Mouse (Mus musculus): Measurements from ENCODE around the gene Gm47289. TPM values are rescaled to one million over a fixed set of nuclear protein-coding genes. Genes with fewer than 3 reads are reported as not detected.

The Gm47289 gene
- polyA plus RNA-seq, 1 experiment from 2014 or later: not detected

- ATAC-seq (replicated peaks; ENCODE audit: low FRiP score): no peak
- no peaks in the 10 kb centered on the region for H3K4me1 ChIP-seq (replicated peaks; ENCODE audit: control insufficient read depth, insufficient read depth, low read length)
- H3K36me3 ChIP-seq (ENCODE audit: control insufficient read depth, insufficient read depth, low read length): no peaks in the 10 kb centered on the region
- H3K9me3 ChIP-seq (ENCODE audit: control insufficient read depth, low read length): no peaks in the 10 kb centered on the region
- H3K27me3 ChIP-seq (replicated peaks; ENCODE audit: control insufficient read depth, insufficient read depth, low read length): no peaks in the 10 kb centered on the region
- no peak overlapping the region for H3K9ac ChIP-seq (ENCODE audit: low read depth, low read length)
- no peak for DNase-seq (ENCODE audit: low spot score)
- no peak overlapping the region for H3K4me3 ChIP-seq (ENCODE audit: low read depth, low read length)
- no peak overlapping the region for H3K27ac ChIP-seq (ENCODE audit: low read depth, low read length)
- 39% methylated on average over 3 of the region's 3 CpGs for WGBS
- no peak overlapping the region for H3K4me2 ChIP-seq
Observed at GRCm38 (mm10) chr9:119181241-119181728, 22.3 kb downstream of the Gm47289 start.

- Histone ChIP-seq H3K9ac (ENCODE audit: low read depth, low read length) (no peak overlapping the region), H3K27me3 (replicated peaks; ENCODE audit: control insufficient read depth, insufficient read depth, low read length) (no peaks in the 10 kb centered on the region), H3K9me3 (ENCODE audit: control insufficient read depth, low read length) (no peaks in the 10 kb centered on the region), H3K27ac (ENCODE audit: low read depth, low read length) (no peak overlapping the region), H3K4me2 (no peak overlapping the region), H3K4me3 (ENCODE audit: low read depth, low read length) (no peak overlapping the region), H3K36me3 (ENCODE audit: control insufficient read depth, insufficient read depth, low read length) (no peaks in the 10 kb centered on the region), H3K4me1 (replicated peaks; ENCODE audit: control insufficient read depth, insufficient read depth, low read length) (no peaks in the 10 kb centered on the region)
- DNase-seq (ENCODE audit: low spot score) (no peak), ATAC-seq (replicated peaks; ENCODE audit: low FRiP score) (no peak)
- 38% methylated on average over 11 of the region's 11 CpGs for WGBS
Observed at GRCm38 (mm10) chr9:119192202-119192990, 33.4 kb downstream of the Gm47289 start.

- H3K36me3 ChIP-seq (ENCODE audit: control insufficient read depth, insufficient read depth, low read length): no peaks in the 10 kb centered on the region
- no peaks in the 10 kb centered on the region for H3K9me3 ChIP-seq (ENCODE audit: control insufficient read depth, low read length)
- H3K4me3 ChIP-seq (ENCODE audit: low read depth, low read length): no peak overlapping the region
- no peak overlapping the region for H3K4me2 ChIP-seq
- H3K4me1 ChIP-seq (replicated peaks; ENCODE audit: control insufficient read depth, insufficient read depth, low read length): no peaks in the 10 kb centered on the region
- DNase-seq (ENCODE audit: low spot score): no peak
- no peak for ATAC-seq (replicated peaks; ENCODE audit: low FRiP score)
- H3K9ac ChIP-seq (ENCODE audit: low read depth, low read length): no peak overlapping the region
- 80% methylated on average over 10 of the region's 10 CpGs for whole genome bisulfite sequencing
- no peak overlapping the region for H3K27ac ChIP-seq (ENCODE audit: low read depth, low read length)
- H3K27me3 ChIP-seq (replicated peaks; ENCODE audit: control insufficient read depth, insufficient read depth, low read length): no peaks in the 10 kb centered on the region
Observed at GRCm38 (mm10) chr9:119199151-119199861, 40.3 kb downstream of the Gm47289 start.

- no peak for DNase-seq (ENCODE audit: low spot score)
- H3K27me3 ChIP-seq (replicated peaks; ENCODE audit: control insufficient read depth, insufficient read depth, low read length): no peaks in the 10 kb centered on the region
- H3K4me2 ChIP-seq: no peak overlapping the region
- H3K9ac ChIP-seq (ENCODE audit: low read depth, low read length): no peak overlapping the region
- H3K27ac ChIP-seq (ENCODE audit: low read depth, low read length): no peak overlapping the region
- no peaks in the 10 kb centered on the region for H3K4me1 ChIP-seq (replicated peaks; ENCODE audit: control insufficient read depth, insufficient read depth, low read length)
- no peak overlapping the region for H3K4me3 ChIP-seq (ENCODE audit: low read depth, low read length)
- H3K36me3 ChIP-seq (ENCODE audit: control insufficient read depth, insufficient read depth, low read length): no peaks in the 10 kb centered on the region
- WGBS: 79% methylated on average over 5 of the region's 5 CpGs
- no peak for ATAC-seq (replicated peaks; ENCODE audit: low FRiP score)
- no peaks in the 10 kb centered on the region for H3K9me3 ChIP-seq (ENCODE audit: control insufficient read depth, low read length)
Observed at GRCm38 (mm10) chr9:119201653-119202052, 42.7 kb downstream of the Gm47289 start.

GRCm38 (mm10) chr9:119203617-119204016, 44.7 kb downstream of the Gm47289 start:
- no peak overlapping the region for H3K4me2 ChIP-seq
- ATAC-seq (replicated peaks; ENCODE audit: low FRiP score) (no peak), DNase-seq (ENCODE audit: low spot score) (no peak)
- WGBS: 73% methylated on average over 9 of the region's 9 CpGs
- H3K9ac ChIP-seq (ENCODE audit: low read depth, low read length): no peak overlapping the region
- no peak overlapping the region for H3K4me3 ChIP-seq (ENCODE audit: low read depth, low read length)
- H3K36me3 ChIP-seq (ENCODE audit: control insufficient read depth, insufficient read depth, low read length): no peaks in the 10 kb centered on the region
- no peak overlapping the region for H3K27ac ChIP-seq (ENCODE audit: low read depth, low read length)
- H3K27me3 ChIP-seq (replicated peaks; ENCODE audit: control insufficient read depth, insufficient read depth, low read length): no peaks in the 10 kb centered on the region
- no peaks in the 10 kb centered on the region for H3K9me3 ChIP-seq (ENCODE audit: control insufficient read depth, low read length)
- no peaks in the 10 kb centered on the region for H3K4me1 ChIP-seq (replicated peaks; ENCODE audit: control insufficient read depth, insufficient read depth, low read length)

- DNase-seq (ENCODE audit: low spot score): no peak
- ATAC-seq (replicated peaks; ENCODE audit: low FRiP score): no peak
- no peaks in the 10 kb centered on the region for H3K9me3 ChIP-seq (ENCODE audit: control insufficient read depth, low read length)
- H3K9ac ChIP-seq (ENCODE audit: low read depth, low read length): no peak overlapping the region
- H3K27me3 ChIP-seq (replicated peaks; ENCODE audit: control insufficient read depth, insufficient read depth, low read length): no peaks in the 10 kb centered on the region
- H3K4me1 ChIP-seq (replicated peaks; ENCODE audit: control insufficient read depth, insufficient read depth, low read length): no peaks in the 10 kb centered on the region
- no peaks in the 10 kb centered on the region for H3K36me3 ChIP-seq (ENCODE audit: control insufficient read depth, insufficient read depth, low read length)
- 84% methylated on average over 5 of the region's 5 CpGs for WGBS
- no peak overlapping the region for H3K4me2 ChIP-seq
- no peak overlapping the region for H3K27ac ChIP-seq (ENCODE audit: low read depth, low read length)
- H3K4me3 ChIP-seq (ENCODE audit: low read depth, low read length): no peak overlapping the region
Observed at GRCm38 (mm10) chr9:119205756-119206155, 46.8 kb downstream of the Gm47289 start.

- Histone ChIP-seq H3K27me3 (replicated peaks; ENCODE audit: control insufficient read depth, insufficient read depth, low read length) (no peaks in the 10 kb centered on the region), H3K4me2 (no peak overlapping the region), H3K4me1 (replicated peaks; ENCODE audit: control insufficient read depth, insufficient read depth, low read length) (no peaks in the 10 kb centered on the region), H3K9me3 (ENCODE audit: control insufficient read depth, low read length) (no peaks in the 10 kb centered on the region), H3K27ac (ENCODE audit: low read depth, low read length) (no peak overlapping the region), H3K36me3 (ENCODE audit: control insufficient read depth, insufficient read depth, low read length) (no peaks in the 10 kb centered on the region), H3K4me3 (ENCODE audit: low read depth, low read length) (no peak overlapping the region), H3K9ac (ENCODE audit: low read depth, low read length) (no peak overlapping the region)
- WGBS: 78% methylated on average over 2 of the region's 2 CpGs
- DNase-seq (ENCODE audit: low spot score) (no peak), ATAC-seq (replicated peaks; ENCODE audit: low FRiP score) (no peak)
Observed at GRCm38 (mm10) chr9:119206666-119207065, 47.7 kb downstream of the Gm47289 start.

GRCm38 (mm10) chr9:119207113-119207512, 48.2 kb downstream of the Gm47289 start:
- WGBS: 63% methylated on average over 4 of the region's 4 CpGs
- Histone ChIP-seq H3K9me3 (ENCODE audit: control insufficient read depth, low read length) (no peaks in the 10 kb centered on the region), H3K4me1 (replicated peaks; ENCODE audit: control insufficient read depth, insufficient read depth, low read length) (no peaks in the 10 kb centered on the region), H3K9ac (ENCODE audit: low read depth, low read length) (no peak overlapping the region), H3K27me3 (replicated peaks; ENCODE audit: control insufficient read depth, insufficient read depth, low read length) (no peaks in the 10 kb centered on the region), H3K4me2 (no peak overlapping the region), H3K4me3 (ENCODE audit: low read depth, low read length) (no peak overlapping the region), H3K27ac (ENCODE audit: low read depth, low read length) (no peak overlapping the region), H3K36me3 (ENCODE audit: control insufficient read depth, insufficient read depth, low read length) (no peaks in the 10 kb centered on the region)
- DNase-seq (ENCODE audit: low spot score): no peak
- no peak for ATAC-seq (replicated peaks; ENCODE audit: low FRiP score)
